Mouse (Mus musculus) liver, postnatal 0 days (tissue): ENCODE measurements around the gene Tac2. TPM values are rescaled to one million over a fixed set of nuclear protein-coding genes. Genes with fewer than 3 reads are reported as not detected.

Source experiments
- ATAC-seq: fragments of 200-750 bp; cut with Nextera tagmentation; 2 replicates; pipeline ENCODE4 v1.8.0; 2017; ENCODE audit warnings: mild to moderate bottlenecking, moderate library complexity
- DNase-seq: peaks from one replicate; pipeline ENCODE4 v3.0.0-alpha.2; 2016
- H3K27ac ChIP-seq: fragments of 300-500 bp; sonication (generic); 2 replicates; pipeline ENCODE4 v1.5.1; 2014; ENCODE audit warnings: antibody characterized with exemption, moderate library complexity, mild to moderate bottlenecking, low read depth
- H3K27me3 ChIP-seq: fragments of 300-500 bp; sonication (generic); 2 replicates; pipeline ENCODE4 v1.6.1; 2014; ENCODE audit warnings: low read length, control low read depth, mixed read lengths; ENCODE audit not compliant: insufficient read depth
- H3K36me3 ChIP-seq: fragments of 300-500 bp; sonication (generic); replicated peaks from 2 replicates; pipeline ENCODE4 v1.6.1; 2014; ENCODE audit warnings: mild to moderate bottlenecking, control low read depth, low read length, moderate library complexity, mixed read lengths; ENCODE audit not compliant: insufficient read depth
- H3K4me1 ChIP-seq: fragments of 300-500 bp; sonication (generic); 2 replicates; pipeline ENCODE4 v1.6.1; 2014; ENCODE audit warnings: antibody characterized with exemption, mild to moderate bottlenecking, control low read depth; ENCODE audit not compliant: insufficient read depth
- H3K4me2 ChIP-seq: fragments of 300-500 bp; sonication (generic); 2 replicates; pipeline ENCODE4 v1.6.1; 2014; ENCODE audit warnings: low read depth, mild to moderate bottlenecking, low read length, moderate library complexity, mixed read lengths
- H3K4me3 ChIP-seq: fragments of 300-500 bp; sonication (generic); 2 replicates; pipeline ENCODE4 v1.5.1; 2014; ENCODE audit warnings: low read depth, low read length
- H3K9ac ChIP-seq: fragments of 300-500 bp; sonication (generic); replicated peaks from 2 replicates; pipeline ENCODE4 v1.6.1; 2014; ENCODE audit warnings: mild to moderate bottlenecking, moderate library complexity
- H3K9me3 ChIP-seq: fragments of 300-500 bp; sonication (generic); 2 replicates; pipeline ENCODE4 v1.6.1; 2016; ENCODE audit warnings: mild to moderate bottlenecking, control low read depth, low read length, mixed read lengths
- CTCF ChIP-seq: sonication (generic); IDR thresholded peaks from 2 replicates; pipeline ENCODE4 v1.5.1; 2016; ENCODE audit warnings: antibody characterized with exemption, low read depth
- EP300 ChIP-seq: IDR thresholded peaks from 2 replicates; pipeline ENCODE4 v1.6.1; 2016; ENCODE audit warnings: antibody characterized with exemption, low read depth, mild to moderate bottlenecking
- WGBS: fragments of 180-500 bp; shearing (Covaris S2); extraction: QIAGEN DNeasy Blood & Tissue Kit; methylation state at CpG from one replicate; pipeline ENCODE4 v1.1.7; 2014; ENCODE audit not compliant: insufficient replicate concordance; 5-methylcytosine and 5-hydroxymethylcytosine counted together
- polyA plus RNA-seq: library from polyadenylated mRNA; unstranded; fragments of >200 nt; fragmentation: Nextera tagmentation; extraction: Ambion mirVana; gene quantifications from 2 replicates; pipeline ENCODE4 v1.2.1, GENCODE M21; 2015

The Tac2 gene
- polyA plus RNA-seq, 1 experiment from 2014 or later: 2.3 TPM

DNA sequence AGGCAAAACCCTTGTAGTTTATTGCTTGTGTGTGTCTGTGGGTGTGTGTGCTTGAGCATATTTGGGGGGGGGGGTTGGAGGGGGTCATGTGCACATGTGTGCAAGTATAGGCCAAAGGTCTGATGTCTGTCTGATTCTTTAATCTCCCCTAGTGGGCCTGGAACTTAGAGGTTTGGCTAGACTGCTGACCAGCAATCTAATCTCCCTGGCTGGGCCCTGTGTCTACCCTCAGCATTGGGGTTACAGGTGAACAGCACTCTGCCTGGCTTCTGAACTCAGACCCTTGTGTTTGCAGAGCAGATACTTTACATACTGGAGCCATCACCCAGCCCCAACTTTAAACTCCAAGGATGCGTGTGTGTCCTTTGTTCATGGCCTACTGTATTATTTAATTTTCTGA is 45.1 kb upstream of the Tac2 start:
- Histone ChIP-seq H3K27ac (no peak overlapping the region), H3K36me3 (peaks cover 2% of the 10 kb centered on the region; the same call in 1 of the 2 replicates), H3K9ac (no peak overlapping the region), H3K27me3 (no peaks in the 10 kb centered on the region), H3K9me3 (no peaks in the 10 kb centered on the region), H3K4me2 (no peak overlapping the region), H3K4me3 (no peak overlapping the region), H3K4me1 (peaks cover 5% of the 10 kb centered on the region)
- TF ChIP-seq EP300 (no peak), CTCF (no peak)
- WGBS: 85% methylated on average over 1 of the region's 1 CpGs
- DNase-seq (no peak), ATAC-seq (no peak)

DNA sequence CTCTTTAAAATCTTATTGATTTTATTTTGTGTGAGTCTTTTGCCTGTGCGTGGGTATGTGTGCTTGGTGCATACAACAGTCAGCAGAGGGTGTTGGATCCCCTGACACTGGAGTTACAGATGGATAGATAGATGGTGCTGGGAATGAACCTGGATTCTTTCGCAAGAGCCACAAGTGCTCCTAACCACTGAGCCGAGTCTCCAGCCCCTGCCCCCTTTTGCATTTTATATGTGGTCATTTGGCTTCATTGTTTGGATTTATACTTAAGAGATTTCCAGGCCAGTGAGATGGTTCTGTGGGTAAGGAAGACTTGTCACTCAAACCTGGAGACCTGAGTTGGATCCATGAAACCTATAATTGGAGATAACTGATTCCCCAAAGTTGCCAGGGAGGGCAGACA is 44.4 kb upstream of the Tac2 start:
- Histone ChIP-seq H3K9me3 (no peaks in the 10 kb centered on the region), H3K9ac (no peak overlapping the region), H3K27ac (no peak overlapping the region), H3K36me3 (peaks cover 2% of the 10 kb centered on the region; the same call in 1 of the 2 replicates), H3K4me2 (no peak overlapping the region), H3K4me1 (peaks cover 5% of the 10 kb centered on the region), H3K4me3 (no peak overlapping the region), H3K27me3 (no peaks in the 10 kb centered on the region)
- no peak for ATAC-seq
- no peak for TF ChIP-seq EP300
- TF ChIP-seq CTCF: no peak
- 73% methylated on average over 3 of the region's 3 CpGs for WGBS
- DNase-seq: no peak

DNA sequence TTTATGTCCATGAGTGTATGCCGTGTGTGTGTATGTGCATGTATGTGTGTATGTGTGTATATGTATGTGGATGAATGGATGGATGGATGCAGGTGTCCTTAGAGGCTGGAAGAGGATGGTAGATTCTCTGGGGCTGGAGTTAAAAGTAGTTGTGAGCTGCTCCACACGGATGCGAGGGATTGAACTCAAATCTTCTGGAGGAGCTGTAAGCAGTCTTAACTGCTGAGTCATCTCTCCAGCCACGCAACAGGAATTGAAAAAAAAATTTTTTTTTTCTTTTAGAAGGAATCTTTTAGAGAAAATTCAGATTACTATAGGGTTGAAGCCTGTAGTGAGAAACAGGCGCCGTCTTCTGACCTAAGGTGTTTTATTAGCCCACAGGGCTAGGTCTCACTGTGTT is 41.4 kb upstream of the Tac2 start:
- Histone ChIP-seq H3K4me2 (no peak overlapping the region), H3K36me3 (peaks cover 2% of the 10 kb centered on the region; the same call in 1 of the 2 replicates)
- 77% methylated on average over 6 of the region's 6 CpGs for WGBS

DNA sequence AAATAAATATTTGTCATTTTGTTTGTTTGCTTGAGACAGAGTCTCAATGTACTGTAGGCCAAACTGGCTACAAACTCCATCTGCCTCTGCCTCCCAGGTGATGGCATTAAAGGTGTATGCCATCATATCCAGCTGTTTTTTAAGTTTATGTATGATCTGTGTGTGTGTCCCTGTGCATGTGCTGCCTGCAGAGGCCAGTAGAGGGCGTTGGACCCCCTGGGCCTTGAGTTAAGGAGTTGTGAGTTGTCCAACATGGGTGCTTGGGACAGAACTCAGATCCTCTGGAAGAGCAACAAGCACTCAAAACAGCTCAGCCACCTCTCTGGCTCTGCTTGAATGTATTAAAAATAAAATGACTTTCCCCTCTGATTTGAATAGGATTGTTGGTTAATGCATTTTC is 33.2 kb upstream of the Tac2 start:
- H3K36me3 ChIP-seq: peaks cover 27% of the 10 kb centered on the region
- no peak for ATAC-seq
- H3K4me3 ChIP-seq: no peak overlapping the region
- no peak overlapping the region for H3K9ac ChIP-seq
- no peak overlapping the region for H3K4me2 ChIP-seq
- no peak for DNase-seq
- TF ChIP-seq EP300 (no peak), CTCF (peak; percentile 25)
- no peaks in the 10 kb centered on the region for H3K9me3 ChIP-seq
- H3K27me3 ChIP-seq: no peaks in the 10 kb centered on the region
- H3K27ac ChIP-seq: no peak overlapping the region
- WGBS: 20% methylated on average over 1 of the region's 1 CpGs
- H3K4me1 ChIP-seq: no peaks in the 10 kb centered on the region

More for the DNA sequence above, 41.4 kb upstream of the Tac2 start:
- Histone ChIP-seq H3K9me3 (no peaks in the 10 kb centered on the region), H3K4me3 (no peak overlapping the region), H3K27ac (no peak overlapping the region), H3K4me1 (no peaks in the 10 kb centered on the region), H3K27me3 (no peaks in the 10 kb centered on the region), H3K9ac (no peak overlapping the region)
- TF ChIP-seq EP300: no peak
- no peak for TF ChIP-seq CTCF
- no peak for DNase-seq
- ATAC-seq: no peak

DNA sequence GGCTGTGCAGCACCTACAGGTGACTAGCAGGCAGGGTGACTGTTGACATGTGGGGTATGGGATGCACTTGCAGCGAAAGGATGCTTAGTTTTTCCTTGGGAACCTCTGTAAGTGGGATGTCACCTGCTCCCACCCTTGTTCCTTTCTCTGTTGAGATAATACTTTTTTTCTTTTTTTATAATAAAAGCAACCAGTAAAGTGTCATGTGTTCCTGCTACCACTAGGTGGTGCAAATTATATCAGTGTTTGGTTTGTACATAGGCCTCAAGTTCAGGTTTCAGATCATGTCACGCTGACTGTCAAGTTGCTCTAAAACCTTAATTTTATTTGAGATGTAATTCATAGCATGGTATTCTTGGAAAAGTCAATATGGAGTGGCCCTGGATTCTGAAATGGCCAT is 29.6 kb upstream of the Tac2 start:
- H3K9ac ChIP-seq: no peak overlapping the region
- H3K36me3 ChIP-seq: peaks cover 37% of the 10 kb centered on the region
- no peaks in the 10 kb centered on the region for H3K4me1 ChIP-seq
- no peak for ATAC-seq
- WGBS: 39% methylated on average over 2 of the region's 2 CpGs
- H3K9me3 ChIP-seq: no peaks in the 10 kb centered on the region
- no peak overlapping the region for H3K27ac ChIP-seq
- H3K4me2 ChIP-seq: no peak overlapping the region
- no peaks in the 10 kb centered on the region for H3K27me3 ChIP-seq
- no peak for DNase-seq
- no peak overlapping the region for H3K4me3 ChIP-seq
- TF ChIP-seq CTCF: peak; percentile 79
- no peak for TF ChIP-seq EP300

DNA sequence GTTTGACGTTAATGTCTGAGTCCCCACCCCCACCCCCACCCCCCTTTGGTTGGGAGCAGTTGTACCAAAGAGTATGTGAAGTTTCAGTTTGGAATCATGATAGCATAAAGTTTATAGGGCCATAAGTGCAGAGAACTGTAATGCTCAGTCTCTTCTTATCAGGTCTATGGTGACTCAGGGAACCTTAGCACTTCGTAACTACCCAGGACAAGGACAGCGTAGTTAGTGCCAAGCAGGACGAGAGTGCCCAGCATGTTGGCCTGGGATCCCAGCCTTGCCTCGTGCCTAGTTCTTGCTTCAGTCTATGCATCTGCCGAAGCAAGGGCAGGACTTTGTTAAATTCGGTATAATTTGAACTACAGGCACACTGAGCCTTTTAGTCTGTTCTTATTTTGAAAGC is 28.5 kb upstream of the Tac2 start:
- TF ChIP-seq EP300 (no peak), CTCF (no peak)
- ATAC-seq (no peak), DNase-seq (no peak)
- no peak overlapping the region for H3K4me3 ChIP-seq
- no peak overlapping the region for H3K27ac ChIP-seq
- H3K9me3 ChIP-seq: no peaks in the 10 kb centered on the region
- H3K4me2 ChIP-seq: no peak overlapping the region
- H3K4me1 ChIP-seq: no peaks in the 10 kb centered on the region
- no peaks in the 10 kb centered on the region for H3K27me3 ChIP-seq
- whole genome bisulfite sequencing: 84% methylated on average over 7 of the region's 7 CpGs
- no peak overlapping the region for H3K9ac ChIP-seq
- H3K36me3 ChIP-seq: peaks cover 35% of the 10 kb centered on the region

DNA sequence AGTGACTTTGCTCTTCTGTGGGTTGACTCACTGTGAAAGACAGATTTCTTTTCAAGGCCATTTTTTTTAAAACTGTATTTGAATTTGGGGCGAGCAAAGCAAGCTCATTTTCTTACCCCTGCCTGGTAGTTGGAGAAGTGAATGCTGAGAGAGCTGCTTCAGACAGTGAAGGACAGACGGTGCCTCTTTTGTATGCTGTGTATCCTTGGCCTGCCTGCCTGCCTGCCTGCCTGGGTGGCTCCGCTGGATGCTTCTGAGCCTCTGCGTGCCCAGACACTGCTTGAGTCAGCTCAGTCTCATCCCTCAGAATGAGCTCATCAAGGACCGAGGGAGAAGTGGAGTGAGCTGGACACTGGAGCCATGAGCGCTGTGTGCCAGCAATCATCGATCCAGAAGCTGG is 25.3 kb upstream of the Tac2 start:
- Histone ChIP-seq H3K27me3 (no peaks in the 10 kb centered on the region), H3K9ac (no peak overlapping the region), H3K9me3 (no peaks in the 10 kb centered on the region), H3K36me3 (peaks cover 25% of the 10 kb centered on the region), H3K4me3 (no peak overlapping the region), H3K4me1 (no peaks in the 10 kb centered on the region), H3K27ac (no peak overlapping the region), H3K4me2 (no peak overlapping the region)
- no peak for DNase-seq
- WGBS: 96% methylated on average over 7 of the region's 7 CpGs
- TF ChIP-seq EP300: no peak
- TF ChIP-seq CTCF: no peak
- ATAC-seq: no peak
